Mouse (Mus musculus) c-Kit-negative CD71-positive TER-119-positive erythroid progenitor cells, embryonic 14.5 days (primary cell): ENCODE data around the gene Shc3.

Source experiments
- DNase-seq: peaks from one replicate; pipeline ENCODE4 v3.0.0-alpha.2; 2013; ENCODE audit warnings: low read depth, low spot score

The Shc3 gene

GRCm38 (mm10) chr13:51381498-51381897 lies 187.7 kb downstream of the Shc3 start:
- no peak for DNase-seq
